Mouse (Mus musculus) G1E-ER4 (cell line): ENCODE results near the gene Dennd6a. TPM values are rescaled to one million over a fixed set of nuclear protein-coding genes. Genes with fewer than 3 reads are reported as not detected.

Experiments used
- GATA1 ChIP-seq: IDR thresholded peaks from one replicate; pipeline ENCODE4 v1.8.0; 2012; ENCODE audit warnings: low read length, inconsistent platforms
- polyA plus RNA-seq: library from polyadenylated mRNA; stranded (reverse); fragments of >175 nt; gene quantifications from 2 replicates; pipeline ENCODE4 v1.2.3, GENCODE M21; 2012

Gene Dennd6a
- polyA plus RNA-seq, 1 experiment: 15.5 TPM

DNA sequence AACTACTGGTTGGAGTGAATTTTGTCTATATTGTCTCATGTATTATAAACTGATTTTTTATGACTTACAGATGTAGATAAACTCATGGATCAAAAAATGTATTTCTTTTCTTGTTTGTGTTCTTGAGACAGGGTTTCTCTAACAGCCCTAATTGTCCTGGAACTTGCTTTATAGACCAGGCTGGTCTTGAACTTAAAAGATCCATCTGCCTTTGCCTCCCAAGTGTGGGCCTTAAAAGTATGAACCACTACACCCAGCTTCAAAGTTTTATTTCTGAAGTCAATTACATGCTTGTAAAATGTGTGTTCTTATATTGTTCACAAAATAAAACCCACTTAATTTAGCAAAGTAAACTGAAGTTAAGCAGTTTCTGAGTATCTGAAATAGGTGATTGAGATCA, 84.5 kb downstream of the Dennd6a start:
- no peak for TF ChIP-seq GATA1

DNA sequence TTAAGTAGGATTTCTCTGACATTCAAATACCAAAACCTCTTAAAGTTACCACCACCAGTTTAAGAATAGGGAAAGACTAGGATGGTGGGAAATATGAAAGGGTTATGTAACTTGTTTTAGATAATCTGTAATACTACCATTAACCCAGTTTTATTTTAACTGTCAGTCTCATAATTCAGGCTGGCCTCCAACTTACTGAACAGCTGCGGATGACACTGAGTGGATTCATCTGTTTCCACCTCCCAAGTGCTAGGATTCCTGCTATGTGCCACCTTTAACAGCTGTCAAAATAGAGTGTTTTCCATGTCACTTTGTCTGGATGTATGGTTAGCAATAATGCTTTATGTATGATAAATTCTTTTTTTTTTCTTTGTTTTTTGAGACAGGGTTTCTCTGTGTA, 86.6 kb downstream of the Dennd6a start:
- TF ChIP-seq GATA1: no peak

DNA sequence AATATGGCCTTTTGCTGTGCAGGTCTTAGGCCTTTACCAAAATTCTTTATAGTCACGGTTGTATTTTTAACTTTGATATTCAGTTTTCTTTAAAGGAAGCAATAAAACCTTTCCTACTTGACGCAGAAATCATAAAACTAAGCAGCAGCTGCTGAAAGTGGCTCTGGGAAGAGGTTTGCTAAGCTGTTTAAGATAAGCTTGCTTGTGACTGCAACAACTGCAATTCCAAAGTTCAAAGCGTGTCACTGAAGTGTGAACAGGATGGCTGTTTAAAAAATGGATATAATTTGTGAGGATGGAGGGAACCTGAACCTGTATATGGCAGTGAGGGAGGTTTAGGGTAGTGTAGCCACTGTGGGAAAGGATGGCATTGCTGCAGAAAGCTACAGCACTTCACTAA, 88.4 kb downstream of the Dennd6a start:
- no peak for TF ChIP-seq GATA1

DNA sequence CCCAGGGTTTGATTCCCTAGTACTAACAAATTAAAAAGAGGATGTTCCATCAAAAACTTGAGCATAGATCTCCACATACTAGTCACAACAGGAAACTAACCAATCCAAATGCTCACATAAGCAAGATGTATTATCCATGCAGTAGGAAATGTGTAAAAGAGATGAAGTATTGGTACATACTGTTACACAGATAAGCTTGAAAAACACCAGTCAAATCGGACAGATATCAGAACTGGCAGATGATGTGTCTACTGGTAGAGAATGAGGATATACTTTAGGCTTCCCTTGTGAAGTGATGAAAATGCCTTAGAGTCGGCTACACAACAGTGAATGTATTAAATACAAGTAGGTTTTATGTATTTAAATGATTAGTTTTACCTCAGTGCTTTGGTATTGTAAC, 88.8 kb downstream of the Dennd6a start:
- peak; percentile 19 for TF ChIP-seq GATA1

DNA sequence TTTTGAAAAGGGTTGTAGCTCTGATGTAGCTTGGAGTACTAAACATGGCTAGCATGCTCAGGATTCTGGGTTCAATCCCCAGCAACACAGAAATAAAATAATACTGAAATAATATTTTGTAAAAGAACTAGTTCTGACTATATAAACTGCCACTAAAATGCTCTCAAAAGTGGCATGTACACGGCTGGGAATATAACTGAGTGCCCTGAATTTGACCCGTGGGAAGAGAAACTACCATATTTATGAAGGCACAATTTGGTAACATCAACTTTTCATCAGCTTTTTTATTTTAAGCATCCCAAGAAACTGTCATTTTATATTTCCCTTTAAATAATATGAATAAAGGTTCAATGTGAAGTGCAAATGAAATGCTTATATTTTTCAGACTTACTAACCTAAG, 90.2 kb downstream of the Dennd6a start:
- TF ChIP-seq GATA1: no peak

DNA sequence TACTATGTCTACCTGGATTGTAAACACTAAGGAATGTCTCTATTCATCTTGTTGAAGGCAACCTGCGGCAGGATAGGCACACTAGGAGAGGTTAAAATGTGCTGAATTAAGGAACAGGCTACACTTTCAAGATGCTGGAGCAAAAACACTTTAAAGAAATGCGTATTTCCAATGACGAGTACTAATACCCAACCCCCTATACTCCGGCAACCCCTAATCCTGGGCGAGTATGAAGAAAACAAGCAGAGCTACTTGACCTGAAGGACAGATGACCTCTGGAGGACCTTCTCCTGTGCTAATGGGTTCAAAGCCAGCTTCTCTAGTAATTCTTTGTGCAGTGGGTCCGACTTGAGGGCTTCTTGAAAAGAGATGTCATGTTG, 94.3 kb downstream of the Dennd6a start:
- no peak for TF ChIP-seq GATA1

DNA sequence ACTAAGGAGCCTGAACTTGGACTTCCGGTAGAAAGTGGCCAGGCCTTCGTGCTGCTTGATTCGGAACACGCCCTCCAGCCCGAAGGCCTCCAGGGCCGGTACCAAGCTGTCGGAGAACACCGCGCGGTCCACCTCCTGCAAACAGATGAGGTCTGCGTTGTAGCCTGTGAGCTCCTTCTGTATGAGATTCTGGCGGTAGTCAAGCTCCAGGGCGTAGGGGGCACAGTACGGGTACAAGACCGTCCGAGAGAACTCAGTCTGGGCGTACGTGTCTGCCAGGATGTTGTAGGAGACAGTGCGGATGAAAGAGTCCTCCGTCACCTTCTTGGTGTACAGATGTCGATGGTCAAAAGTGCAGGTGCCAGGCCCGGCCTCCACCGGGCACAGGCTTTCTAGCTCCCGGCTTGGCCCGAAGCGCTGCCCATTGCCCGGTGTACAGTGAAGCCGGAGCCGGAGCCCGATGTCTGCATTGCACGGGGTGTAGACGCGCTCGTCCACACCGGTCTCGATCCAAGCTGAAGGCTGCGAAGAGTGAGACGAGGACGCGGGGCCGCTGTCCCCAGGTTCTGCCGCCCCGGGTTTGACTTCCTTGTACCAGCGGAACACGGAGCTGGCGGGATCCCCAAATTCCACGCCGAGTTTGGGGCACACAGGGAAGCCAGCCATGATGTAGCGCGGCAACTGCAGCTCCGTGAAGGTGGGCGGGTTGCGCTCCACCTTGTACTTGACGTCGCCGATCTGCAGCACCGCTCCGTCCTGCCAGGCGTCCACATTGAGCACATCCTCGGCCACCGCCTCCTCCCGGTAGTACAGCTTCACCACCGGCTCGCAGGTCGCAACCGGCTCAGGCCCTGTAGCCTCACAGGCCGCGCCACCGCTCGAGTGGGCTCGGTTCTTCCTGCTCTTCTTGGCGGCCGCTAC, 95.0 kb downstream of the Dennd6a start:
- no peak for TF ChIP-seq GATA1

DNA sequence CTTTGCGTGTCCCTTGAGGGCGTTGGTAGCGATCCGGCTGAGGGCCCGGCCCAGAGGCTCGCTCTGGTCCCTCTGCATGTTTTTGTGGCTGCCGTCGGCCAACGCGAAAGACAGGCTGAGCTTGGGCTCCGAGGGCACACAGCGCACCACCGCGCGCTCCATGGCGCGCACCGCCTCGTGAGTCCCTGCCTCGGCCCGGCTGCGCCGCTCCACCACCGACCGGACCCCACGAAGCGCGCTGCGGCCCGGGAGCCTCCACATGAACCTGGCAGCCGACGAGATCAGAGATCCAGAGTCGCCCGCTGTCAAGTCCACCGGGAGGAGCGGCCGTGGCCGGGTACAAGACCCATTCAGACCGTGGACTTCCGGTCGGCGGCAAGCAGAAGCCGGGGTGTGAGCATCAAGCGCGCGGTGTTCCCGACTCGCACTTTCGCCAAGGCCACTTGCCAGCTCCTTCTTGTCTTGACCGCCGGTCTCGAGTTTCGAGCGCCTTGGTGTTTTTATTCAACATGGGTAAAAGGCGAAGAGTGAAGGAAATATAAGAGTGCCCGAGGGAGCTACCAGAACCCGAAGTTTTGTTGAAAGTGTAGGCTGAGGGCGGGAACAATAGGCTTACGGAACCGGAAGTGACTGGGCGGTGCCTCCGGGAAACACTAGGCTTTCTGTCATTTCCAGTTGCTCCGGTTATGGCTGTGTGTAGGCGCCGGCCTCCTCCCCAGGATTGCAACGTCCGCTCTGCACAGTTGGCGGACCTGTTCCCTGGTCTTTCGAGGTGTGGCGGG, 95.8 kb downstream of the Dennd6a start, which contains the start of gene Pde12:
TSS of gene Pde12 (minus strand) at position 592 of the 782 bp plus-strand sequence.
- no peak for TF ChIP-seq GATA1

DNA sequence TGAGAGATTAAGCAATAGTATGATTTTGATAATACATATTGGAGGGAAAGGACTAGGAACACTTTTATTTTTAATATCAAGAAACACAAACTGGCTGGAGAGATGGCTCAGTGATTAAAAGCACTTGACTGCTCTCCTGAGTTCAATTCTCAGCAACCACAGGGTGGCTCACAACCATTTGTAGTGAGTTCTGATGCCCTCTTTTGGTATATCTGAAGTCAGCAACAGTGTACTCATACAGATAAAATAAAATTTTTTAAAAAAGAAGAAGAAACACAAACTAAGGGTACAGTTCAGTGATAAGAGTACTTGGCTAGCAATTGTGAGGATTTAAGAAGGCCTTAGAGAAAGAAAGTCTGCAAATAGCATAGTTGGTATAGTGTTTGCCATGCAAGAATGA, 97.3 kb downstream of the Dennd6a start:
- no peak for TF ChIP-seq GATA1

DNA sequence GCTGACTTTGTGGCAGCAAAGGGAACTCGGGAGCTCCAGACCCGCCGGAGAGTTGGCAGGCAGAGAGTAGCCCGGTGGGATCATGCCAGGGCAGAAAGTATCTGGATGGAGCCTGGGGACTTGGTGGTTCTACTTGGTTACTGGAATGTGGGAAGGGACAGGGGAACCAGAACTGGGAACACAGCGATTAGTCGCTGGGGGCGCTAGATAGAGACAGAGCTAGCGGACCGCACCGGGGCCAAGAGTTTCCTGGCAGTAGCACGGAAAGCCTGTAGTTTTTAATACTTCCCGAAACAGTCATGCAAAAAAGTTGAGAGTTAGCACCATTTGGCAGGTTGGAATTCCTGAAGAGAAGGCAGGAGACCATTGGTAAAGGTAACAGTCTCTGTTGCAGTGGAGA, 101.7 kb downstream of the Dennd6a start:
- TF ChIP-seq GATA1: no peak

DNA sequence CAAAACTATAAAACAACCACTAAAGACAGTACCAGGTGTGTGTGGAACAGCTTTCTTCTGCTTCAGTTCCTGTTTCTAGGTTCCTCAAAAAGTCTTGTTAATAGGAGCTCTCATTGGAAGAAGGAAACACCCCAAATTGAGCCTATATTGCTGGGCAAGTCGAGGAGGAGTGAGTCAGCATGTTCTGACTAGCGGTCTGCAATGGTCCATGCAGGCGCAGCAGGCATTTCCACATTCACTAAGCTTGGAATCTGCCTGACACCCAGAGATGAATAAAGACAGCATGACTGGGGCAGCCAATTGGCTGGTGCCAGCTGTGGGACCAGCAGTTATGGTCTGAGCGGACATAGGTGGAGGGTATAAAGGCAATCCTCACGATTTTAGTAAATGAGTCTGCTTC, 102.1 kb downstream of the Dennd6a start:
- no peak for TF ChIP-seq GATA1

Other genes with a start within 250 kb of the Dennd6a start
- 60.1 and 67.3 TPM in 2 replicates for gene Slmap, start 38.9 kb upstream of the Dennd6a start, polyA plus RNA-seq
- gene Arf4, start 64.2 kb downstream of the Dennd6a start, polyA plus RNA-seq: 196 and 223 TPM in 2 replicates
- 15.2 and 18.8 TPM in 2 replicates for gene Pde12, start 96.0 kb downstream of the Dennd6a start, polyA plus RNA-seq
- gene Dnah12, start 119.4 kb downstream of the Dennd6a start, polyA plus RNA-seq: 0.01 TPM in 1 of 2 replicates, not detected in the other